Mouse (Mus musculus) thymus, adult 2 months (tissue): Measurements from ENCODE around the gene Plbd2. TPM values are rescaled to one million over a fixed set of nuclear protein-coding genes. Genes with fewer than 3 reads are reported as not detected.

Experiments
- DNase-seq: peaks from one replicate; pipeline ENCODE4 v3.0.0; 2021
- H3K27ac ChIP-seq: fragments of 200-500 bp; 2 replicates; pipeline ENCODE4 v1.5.1; 2012; ENCODE audit warnings: low read length, control low read depth; ENCODE audit not compliant: control insufficient read depth, insufficient read depth
- H3K27me3 ChIP-seq: fragments of 200-500 bp; 2 replicates; pipeline ENCODE4 v1.6.1; 2012; ENCODE audit warnings: mild to moderate bottlenecking, low read length, moderate library complexity, mixed read lengths; ENCODE audit not compliant: control insufficient read depth, insufficient read depth
- H3K36me3 ChIP-seq: fragments of 200-500 bp; 2 replicates; pipeline ENCODE4 v1.6.1; 2012; ENCODE audit warnings: mild to moderate bottlenecking, low read length, moderate library complexity; ENCODE audit not compliant: control insufficient read depth, insufficient read depth
- H3K4me1 ChIP-seq: fragments of 200-500 bp; replicated peaks from 2 replicates; pipeline ENCODE4 v1.6.1; 2012; ENCODE audit warnings: low read length; ENCODE audit not compliant: control insufficient read depth, insufficient read depth
- H3K4me3 ChIP-seq: fragments of 200-500 bp; 2 replicates; pipeline ENCODE4 v1.5.1; 2012; ENCODE audit warnings: mild to moderate bottlenecking, low read length, control low read depth, moderate library complexity; ENCODE audit not compliant: control insufficient read depth, insufficient read depth
- CTCF ChIP-seq: fragments of 200-500 bp; IDR thresholded peaks from 2 replicates; pipeline ENCODE4 v1.5.1; 2012; ENCODE audit warnings: mild to moderate bottlenecking, control low read depth, low read length, moderate library complexity, borderline replicate concordance; ENCODE audit not compliant: control insufficient read depth, poor library complexity, insufficient read depth; ENCODE audit errors: extremely low read depth
- POLR2A ChIP-seq: fragments of 200-500 bp; IDR thresholded peaks from 2 replicates; pipeline ENCODE4 v1.6.1; 2012; ENCODE audit warnings: mild to moderate bottlenecking, low read length, control low read depth, moderate library complexity; ENCODE audit not compliant: control insufficient read depth, poor library complexity, insufficient read depth; ENCODE audit errors: extremely low read depth
- WGBS: fragments of 180-500 bp; shearing (Covaris S2); methylation state at CpG from one replicate; pipeline ENCODE4 v1.1.7; 2018; 5-methylcytosine and 5-hydroxymethylcytosine counted together
- polyA plus RNA-seq: library from polyadenylated mRNA; depleted of rRNA; stranded (reverse); fragments of >200 nt; gene quantifications from 2 replicates; pipeline ENCODE4 v1.2.3, GENCODE M21; 2012

Plbd2 gene
- polyA plus RNA-seq, 1 experiment = 31.5 TPM

DNA sequence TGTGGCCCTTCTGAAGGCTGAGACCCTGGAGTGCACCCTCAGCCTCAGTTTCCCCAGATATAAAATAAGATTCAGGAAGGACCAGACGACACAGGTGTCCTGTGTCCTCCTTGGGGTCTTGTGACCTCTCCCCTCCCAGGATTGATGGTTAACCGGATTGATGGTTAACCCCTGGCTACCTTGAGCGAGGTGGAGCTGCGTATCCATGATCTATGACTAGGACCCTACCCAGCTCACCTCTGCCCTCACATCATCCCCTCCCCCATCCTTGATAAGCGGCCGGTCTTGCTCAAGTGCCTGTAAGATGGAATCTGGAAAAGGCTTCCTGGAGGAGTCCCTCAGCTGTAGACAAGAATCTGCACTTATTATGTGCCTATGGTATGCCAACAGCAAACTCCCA, 34.6 kb downstream of the Plbd2 start:
- Histone ChIP-seq H3K4me3 (no peak overlapping the region), H3K27ac (no peak overlapping the region), H3K27me3 (no peaks in the 10 kb centered on the region), H3K36me3 (no peaks in the 10 kb centered on the region), H3K4me1 (no peaks in the 10 kb centered on the region)
- DNase-seq = no peak
- WGBS = 91% methylated on average over 6 of the region's 6 CpGs
- TF ChIP-seq CTCF (no peak), POLR2A (no peak)

DNA sequence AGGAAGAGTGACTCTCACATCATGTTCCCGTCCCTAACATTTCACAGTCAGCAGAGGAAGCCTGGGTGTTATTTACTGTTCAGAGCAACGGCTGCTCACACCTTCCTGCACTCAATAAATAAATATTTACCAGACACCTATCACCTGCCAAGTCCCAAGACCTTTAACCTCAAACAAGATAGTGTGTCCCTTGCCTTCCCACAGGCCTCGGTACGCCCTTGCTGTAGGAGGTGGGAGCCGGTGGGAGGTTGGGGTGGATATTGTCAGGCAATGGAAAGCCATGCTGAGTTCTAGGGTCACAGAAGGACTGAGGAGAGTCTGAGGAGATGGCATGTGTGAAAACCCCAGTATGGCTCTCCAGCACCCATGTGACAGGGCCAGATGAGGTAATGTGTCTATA, 35.1 kb downstream of the Plbd2 start:
- H3K27ac ChIP-seq = no peak overlapping the region

DNA sequence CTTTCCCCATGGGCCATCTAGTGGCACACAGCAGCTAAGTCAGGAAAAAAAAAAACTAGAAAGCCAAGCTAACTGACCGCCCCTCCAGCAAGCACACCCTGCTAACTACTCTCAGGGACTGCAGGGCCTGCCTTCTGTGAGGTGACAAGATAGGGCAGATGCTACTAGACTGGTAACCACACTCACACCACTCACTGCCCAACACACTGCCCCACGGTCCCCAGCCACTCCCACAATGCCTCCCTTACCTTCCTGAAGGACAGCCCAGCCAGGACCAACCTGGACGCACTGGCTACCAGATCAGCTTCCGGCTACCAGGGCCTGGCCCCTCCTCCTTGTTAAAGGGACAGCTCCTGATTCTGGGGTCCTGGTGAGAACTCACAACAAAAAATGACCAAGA, 36.4 kb downstream of the Plbd2 start:
- H3K4me3 ChIP-seq = no peak overlapping the region
- no peaks in the 10 kb centered on the region for H3K4me1 ChIP-seq
- TF ChIP-seq CTCF (no peak), POLR2A (no peak)
- H3K36me3 ChIP-seq = no peaks in the 10 kb centered on the region
- DNase-seq = no peak
- no peak overlapping the region for H3K27ac ChIP-seq
- WGBS = 76% methylated on average over 4 of the region's 4 CpGs
- H3K27me3 ChIP-seq = no peaks in the 10 kb centered on the region

More for the DNA sequence above, 35.1 kb downstream of the Plbd2 start:
- no peaks in the 10 kb centered on the region for H3K36me3 ChIP-seq
- 88% methylated on average over 5 of the region's 5 CpGs for WGBS
- H3K4me3 ChIP-seq = no peak overlapping the region
- TF ChIP-seq CTCF (no peak), POLR2A (no peak)
- no peak for DNase-seq
- H3K4me1 ChIP-seq = no peaks in the 10 kb centered on the region
- no peaks in the 10 kb centered on the region for H3K27me3 ChIP-seq

DNA sequence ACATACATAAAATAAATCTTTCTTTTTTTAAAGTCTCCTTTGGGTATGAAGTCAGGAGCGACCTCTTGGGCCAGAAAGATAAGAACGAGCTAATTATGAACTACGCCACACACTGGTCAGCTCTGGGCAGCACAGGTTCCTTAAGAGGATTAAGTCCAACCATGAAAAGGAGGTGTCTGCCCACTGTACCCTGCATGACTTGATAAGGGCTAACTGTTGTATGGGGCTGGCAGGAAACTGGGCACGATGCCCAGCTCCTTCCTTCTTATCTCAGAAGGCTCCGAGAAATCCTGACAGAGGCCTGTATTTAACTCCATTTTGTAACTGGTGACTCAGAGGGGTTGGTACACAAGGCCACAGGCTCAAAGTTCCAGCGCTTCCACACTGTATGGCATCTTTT, 37.6 kb downstream of the Plbd2 start:
- DNase-seq = no peak
- 42% methylated on average over 6 of the region's 6 CpGs for WGBS
- TF ChIP-seq CTCF (no peak), POLR2A (no peak)
- no peaks in the 10 kb centered on the region for H3K36me3 ChIP-seq
- no peaks in the 10 kb centered on the region for H3K4me1 ChIP-seq
- no peak overlapping the region for H3K27ac ChIP-seq
- no peaks in the 10 kb centered on the region for H3K27me3 ChIP-seq
- H3K4me3 ChIP-seq = no peak overlapping the region

DNA sequence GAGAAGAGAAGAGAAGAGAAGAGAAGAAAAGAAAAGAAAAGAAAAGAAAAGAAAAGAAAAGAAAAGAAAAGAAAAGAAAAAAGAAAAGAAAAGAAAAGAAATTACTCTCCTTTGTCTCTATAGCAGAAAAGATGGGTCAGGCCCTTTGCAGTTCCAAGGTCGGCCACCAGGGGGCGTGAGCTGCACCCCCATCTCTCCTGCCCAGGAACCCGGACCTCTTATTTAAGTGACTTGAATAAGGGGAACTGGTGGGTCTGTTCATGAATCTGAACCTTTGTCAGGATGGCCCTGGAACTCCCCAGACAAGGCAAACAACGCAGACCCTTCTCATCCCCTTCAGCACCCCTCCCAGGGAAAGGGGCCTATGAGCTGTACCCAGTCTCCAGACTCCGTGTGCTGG, 38.4 kb downstream of the Plbd2 start:
- Histone ChIP-seq H3K27me3 (no peaks in the 10 kb centered on the region), H3K27ac (no peak overlapping the region), H3K36me3 (no peaks in the 10 kb centered on the region), H3K4me1 (no peaks in the 10 kb centered on the region), H3K4me3 (no peak overlapping the region)
- TF ChIP-seq POLR2A (no peak), CTCF (peak; percentile 90)
- peak; percentile 45 for DNase-seq
- WGBS = 42% methylated on average over 5 of the region's 5 CpGs

DNA sequence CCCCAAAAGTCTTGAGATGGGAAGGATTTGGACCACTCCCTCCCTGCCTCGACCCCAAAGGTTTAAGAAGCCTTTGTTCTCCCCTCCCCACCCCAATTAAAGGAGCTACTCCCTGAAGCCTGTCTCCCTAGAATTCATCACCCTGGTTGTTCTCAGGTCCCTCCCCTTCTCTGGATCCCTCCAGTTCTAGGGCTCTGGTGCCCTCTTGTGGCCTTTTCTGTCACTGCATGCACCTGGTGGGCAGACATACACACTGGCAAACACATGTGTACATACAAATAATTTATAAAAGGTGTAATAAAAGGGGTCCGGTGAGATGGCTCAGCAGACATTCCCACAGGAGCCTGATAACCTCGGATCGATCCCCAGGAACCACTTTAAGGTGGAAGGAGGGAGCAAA, 39.1 kb downstream of the Plbd2 start:
- Histone ChIP-seq H3K27ac (no peak overlapping the region), H3K36me3 (no peaks in the 10 kb centered on the region), H3K4me1 (no peaks in the 10 kb centered on the region), H3K4me3 (no peak overlapping the region), H3K27me3 (no peaks in the 10 kb centered on the region)
- WGBS = 84% methylated on average over 4 of the region's 4 CpGs
- TF ChIP-seq CTCF = no peak
- TF ChIP-seq POLR2A = no peak
- no peak for DNase-seq

DNA sequence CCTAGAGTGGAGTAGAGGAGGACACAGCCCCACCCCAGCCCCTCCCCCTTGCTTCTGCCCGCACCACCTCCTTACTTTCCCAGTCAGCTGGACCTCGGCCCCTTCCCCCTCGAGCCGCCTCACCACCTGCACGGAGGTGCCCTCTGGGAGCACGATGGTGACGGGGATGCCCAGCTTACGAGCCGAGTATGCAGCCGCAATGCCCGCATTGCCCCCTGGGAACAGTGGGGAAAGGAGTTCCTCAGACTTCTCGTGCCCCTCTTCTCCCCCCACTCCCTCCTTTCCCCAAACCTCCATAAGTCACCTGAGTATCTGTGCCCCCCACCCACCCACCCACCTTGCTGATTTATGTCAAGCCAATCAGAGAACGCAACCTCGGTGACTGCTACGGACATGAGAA, 41.5 kb downstream of the Plbd2 start:
- no peaks in the 10 kb centered on the region for H3K4me1 ChIP-seq
- no peak overlapping the region for H3K4me3 ChIP-seq
- no peak for TF ChIP-seq CTCF
- no peak for TF ChIP-seq POLR2A
- DNase-seq = no peak
- H3K36me3 ChIP-seq = no peaks in the 10 kb centered on the region
- 71% methylated on average over 15 of the region's 15 CpGs for whole genome bisulfite sequencing
- H3K27ac ChIP-seq = no peak overlapping the region
- H3K27me3 ChIP-seq = no peaks in the 10 kb centered on the region
